Mouse (Mus musculus): ENCODE results near the gene Nol11. TPM values are rescaled to one million over a fixed set of nuclear protein-coding genes. Genes with fewer than 3 reads are reported as not detected.
"Not testable (repeated sequence)": the region's sequence is repeated elsewhere in the genome, so short reads cannot be mapped to it uniquely, and the experiment has no call there.

Gene Nol11
- polyA plus RNA-seq, 1 experiment from 2014 or later = 55.6 TPM

GRCm38 (mm10) chr11:107130221-107130788 is 58.9 kb downstream of the Nol11 start:
- WGBS = 1% methylated on average over 18 of the region's 18 CpGs
- peak overlapping the region; percentile 97; the same call in 1 of the 2 replicates for H3K27ac ChIP-seq
- H3K9ac ChIP-seq = peak overlapping the region; percentile 96
- peak overlapping the region; percentile 85 for H3K4me3 ChIP-seq
- no peaks in the 10 kb centered on the region for H3K27me3 ChIP-seq
- ATAC-seq = no peak
- H3K9me3 ChIP-seq (replicated peaks) = no peaks in the 10 kb centered on the region
- H3K36me3 ChIP-seq (ENCODE audit: poor library complexity, severe bottlenecking) = no peaks in the 10 kb centered on the region
- H3K4me2 ChIP-seq = peak overlapping the region; percentile 75
- H3K4me1 ChIP-seq = peaks cover 36% of the 10 kb centered on the region

GRCm38 (mm10) chr11:107129641-107130040 is 59.5 kb downstream of the Nol11 start:
- no peak for ATAC-seq
- Histone ChIP-seq H3K36me3 (ENCODE audit: poor library complexity, severe bottlenecking) (no peaks in the 10 kb centered on the region), H3K9me3 (replicated peaks) (no peaks in the 10 kb centered on the region)

GRCm38 (mm10) chr11:107126716-107127115 is 62.5 kb downstream of the Nol11 start:
- not testable (repeated sequence) for ATAC-seq; H3K9ac ChIP-seq; H3K36me3 ChIP-seq (ENCODE audit: poor library complexity, severe bottlenecking); H3K27ac ChIP-seq; H3K4me3 ChIP-seq; H3K27me3 ChIP-seq; H3K4me2 ChIP-seq; H3K9me3 ChIP-seq (replicated peaks)
- WGBS = 74% methylated on average over 2 of the region's 2 CpGs
- H3K4me1 ChIP-seq = peaks cover 49% of the 10 kb centered on the region

More at GRCm38 (mm10) chr11:107129641-107130040, 59.5 kb downstream of the Nol11 start:
- WGBS = 28% methylated on average over 2 of the region's 2 CpGs
- Histone ChIP-seq H3K9ac (peak overlapping the region; percentile 96), H3K27me3 (no peaks in the 10 kb centered on the region), H3K4me1 (peaks cover 41% of the 10 kb centered on the region), H3K4me2 (peak overlapping the region; percentile 75), H3K27ac (no peak overlapping the region), H3K4me3 (peak overlapping the region; percentile 85)

- Histone ChIP-seq H3K27me3 (no peaks in the 10 kb centered on the region), H3K9ac (no peak overlapping the region), H3K4me3 (no peak overlapping the region), H3K4me1 (peaks cover 46% of the 10 kb centered on the region), H3K9me3 (replicated peaks) (no peaks in the 10 kb centered on the region), H3K4me2 (no peak overlapping the region), H3K27ac (no peak overlapping the region), H3K36me3 (ENCODE audit: poor library complexity, severe bottlenecking) (0 out of 2 replicates have a peak, but pooled peaks cover 7% of the 10 kb centered on the region)
- no peak for ATAC-seq
- WGBS = 91% methylated on average over 4 of the region's 4 CpGs
These were observed 64.2 kb downstream of the Nol11 start for GRCm38 (mm10) chr11:107125011-107125410.

GRCm38 (mm10) chr11:107124327-107124731 is 64.9 kb downstream of the Nol11 start:
- ATAC-seq = no peak
- Histone ChIP-seq H3K9me3 (replicated peaks) (no peaks in the 10 kb centered on the region), H3K27me3 (no peaks in the 10 kb centered on the region), H3K4me1 (peaks cover 39% of the 10 kb centered on the region), H3K4me2 (no peak overlapping the region), H3K4me3 (no peak overlapping the region), H3K36me3 (ENCODE audit: poor library complexity, severe bottlenecking) (0 out of 2 replicates have a peak, but pooled peaks cover 7% of the 10 kb centered on the region), H3K27ac (no peak overlapping the region), H3K9ac (no peak overlapping the region)
- WGBS = 44% methylated on average over 7 of the region's 7 CpGs

- Histone ChIP-seq H3K36me3 (ENCODE audit: poor library complexity, severe bottlenecking) (0 out of 2 replicates have a peak, but pooled peaks cover 7% of the 10 kb centered on the region), H3K27me3 (no peaks in the 10 kb centered on the region), H3K27ac (no peak overlapping the region), H3K4me3 (no peak overlapping the region), H3K4me1 (peaks cover 31% of the 10 kb centered on the region), H3K9ac (0 out of 2 replicates have a peak overlapping the region, but pooled peaks have one; percentile 7), H3K4me2 (no peak overlapping the region), H3K9me3 (replicated peaks) (no peaks in the 10 kb centered on the region)
- no peak for ATAC-seq
- 77% methylated on average over 12 of the region's 12 CpGs for WGBS
These were observed 71.4 kb downstream of the Nol11 start for GRCm38 (mm10) chr11:107117789-107118188.

Other genes with a start within 250 kb of the Nol11 start
- gene Kpna2, start 189.8 kb downstream of the Nol11 start, polyA plus RNA-seq (2015; fragmentation: Nextera tagmentation; extraction: Ambion mirVana) = 481 and 506 TPM in 2 replicates
- gene 1810010H24Rik, start 163.7 kb downstream of the Nol11 start, polyA plus RNA-seq (2015; fragmentation: Nextera tagmentation; extraction: Ambion mirVana) = 2.6 and 2.8 TPM in 2 replicates
- 42.7 and 45.5 TPM in 2 replicates for gene Bptf, start 57.3 kb downstream of the Nol11 start, polyA plus RNA-seq (2015; fragmentation: Nextera tagmentation; extraction: Ambion mirVana)